Mouse (Mus musculus) heart, embryonic 14.5 days (tissue): ENCODE measurements around the gene Med24. TPM values are rescaled to one million over a fixed set of nuclear protein-coding genes. Genes with fewer than 3 reads are reported as not detected.
A peak's percentile ranks its signal among the peaks of the same experiment; 100 is the strongest.

Experiments
- ATAC-seq: fragments of 200-750 bp; cut with Nextera tagmentation; 2 replicates; pipeline ENCODE4 v1.8.0; 2017; ENCODE audit warnings: low read depth, moderate TSS enrichment; ENCODE audit not compliant: insufficient number of reproducible peaks, insufficient read depth, low FRiP score
- H3K27ac ChIP-seq, 2 experiments: fragments of 200-500 bp in 1 of 2; fragments of 300-500 bp in 1 of 2; sonication (generic) in 1 of 2; replicated peaks in 1 of 2; 2 replicates each; pipeline ENCODE4 v1.5.1; 2012 to 2014; ENCODE audit warnings: low read depth in 2 of 2, low read length in 2 of 2, control low read depth in 1 of 2, mild to moderate bottlenecking in 1 of 2, mixed read lengths in 1 of 2; ENCODE audit not compliant: control insufficient read depth in 1 of 2, insufficient read depth in 1 of 2
- H3K27me3 ChIP-seq: fragments of 300-500 bp; sonication (generic); 2 replicates; pipeline ENCODE4 v1.6.1; 2014; ENCODE audit warnings: mild to moderate bottlenecking, low read length, control low read depth; ENCODE audit not compliant: control insufficient read depth, insufficient read depth
- H3K36me3 ChIP-seq: fragments of 300-500 bp; sonication (generic); 2 replicates; pipeline ENCODE4 v1.6.1; 2014; ENCODE audit warnings: mild to moderate bottlenecking, control low read depth, low read length, mixed read lengths; ENCODE audit not compliant: control insufficient read depth, insufficient read depth
- H3K4me1 ChIP-seq, 2 experiments: fragments of 200-500 bp in 1 of 2; fragments of 300-500 bp in 1 of 2; sonication (generic) in 1 of 2; 2 replicates each; pipeline ENCODE4 v1.6.1; 2012 to 2014; ENCODE audit warnings: low read length in 2 of 2, control low read depth in 1 of 2, mixed read lengths in 1 of 2; ENCODE audit not compliant: control insufficient read depth in 2 of 2, insufficient read depth in 2 of 2
- H3K4me2 ChIP-seq: fragments of 300-500 bp; sonication (generic); 2 replicates; pipeline ENCODE4 v1.6.1; 2014; ENCODE audit warnings: mild to moderate bottlenecking, low read length
- H3K4me3 ChIP-seq, 2 experiments: fragments of 200-500 bp in 1 of 2; fragments of 300-500 bp in 1 of 2; sonication (generic) in 1 of 2; 2 replicates each; pipeline ENCODE4 v1.5.1; 2012 to 2014; ENCODE audit warnings: low read length in 2 of 2, mild to moderate bottlenecking in 2 of 2, control low read depth in 1 of 2, low read depth in 1 of 2, moderate library complexity in 1 of 2; ENCODE audit not compliant: control insufficient read depth in 1 of 2, insufficient read depth in 1 of 2
- H3K9ac ChIP-seq: fragments of 300-500 bp; sonication (generic); 2 replicates; pipeline ENCODE4 v1.6.1; 2014; ENCODE audit warnings: mild to moderate bottlenecking, low read length
- H3K9me3 ChIP-seq: fragments of 300-500 bp; sonication (generic); 2 replicates; pipeline ENCODE4 v1.6.1; 2016; ENCODE audit warnings: low read length, control low read depth; ENCODE audit not compliant: control insufficient read depth
- WGBS: fragments of 180-500 bp; shearing (Covaris S2); extraction: QIAGEN DNeasy Blood & Tissue Kit; methylation state at CpG from one replicate; pipeline ENCODE4 v1.1.7; 2014; 5-methylcytosine and 5-hydroxymethylcytosine counted together
- polyA plus RNA-seq: library from polyadenylated mRNA; unstranded; fragments of >200 nt; fragmentation: Nextera tagmentation; extraction: Ambion mirVana; gene quantifications from 2 replicates; pipeline ENCODE4 v1.2.1, GENCODE M21; 2014

Gene Med24
- polyA plus RNA-seq, 1 experiment from 2014 or later = 28.5 TPM

GRCm38 (mm10) chr11:98773635-98774295 lies 44.5 kb upstream of the Med24 start:
- H3K4me2 ChIP-seq = peak overlapping the region; percentile 91
- peaks cover 58 to 82% of the 10 kb centered on the region in 2 experiments for H3K4me1 ChIP-seq
- H3K27ac ChIP-seq = peak overlapping the region; percentile 97 to 98
- no peaks in the 10 kb centered on the region for H3K27me3 ChIP-seq
- peak; percentile 76 for ATAC-seq
- peaks cover 34% of the 10 kb centered on the region for H3K36me3 ChIP-seq
- under 1% methylated on average over 34 of the region's 37 CpGs for WGBS
- peak overlapping the region; percentile 57 to 60 for H3K4me3 ChIP-seq
- H3K9ac ChIP-seq = peak overlapping the region; percentile 81
- H3K9me3 ChIP-seq = no peaks in the 10 kb centered on the region

GRCm38 (mm10) chr11:98772667-98773171 lies 43.5 kb upstream of the Med24 start:
- Histone ChIP-seq H3K4me2 (peak overlapping the region; percentile 91), H3K4me1 (peaks cover 63 to 88% of the 10 kb centered on the region in 2 experiments), H3K36me3 (peaks cover 35% of the 10 kb centered on the region), H3K9me3 (no peaks in the 10 kb centered on the region), H3K9ac (peak overlapping the region; percentile 69), H3K4me3 (no peak overlapping the region; a peak in 2 of 4 replicates), H3K27ac (peak overlapping the region; percentile 97 to 98), H3K27me3 (no peaks in the 10 kb centered on the region)
- WGBS = 17% methylated on average over 8 of the region's 8 CpGs
- ATAC-seq = peak; percentile 31

GRCm38 (mm10) chr11:98771844-98772525 lies 42.8 kb upstream of the Med24 start:
- H3K36me3 ChIP-seq = peaks cover 35% of the 10 kb centered on the region
- WGBS = 45% methylated on average over 11 of the region's 11 CpGs
- ATAC-seq = no peak
- peak overlapping the region; percentile 97 to 98 for H3K27ac ChIP-seq
- H3K9me3 ChIP-seq = no peaks in the 10 kb centered on the region
- H3K4me2 ChIP-seq = peak overlapping the region; percentile 91
- H3K9ac ChIP-seq = peak overlapping the region; percentile 65
- peaks cover 64 to 88% of the 10 kb centered on the region in 2 experiments for H3K4me1 ChIP-seq
- H3K4me3 ChIP-seq = no peak overlapping the region; a peak in 2 of 4 replicates
- no peaks in the 10 kb centered on the region for H3K27me3 ChIP-seq

GRCm38 (mm10) chr11:98771131-98771530 lies 41.9 kb upstream of the Med24 start:
- Histone ChIP-seq H3K4me2 (no peak overlapping the region), H3K36me3 (peaks cover 35% of the 10 kb centered on the region), H3K9me3 (no peaks in the 10 kb centered on the region), H3K4me3 (no peak overlapping the region), H3K27ac (peak overlapping the region; percentile 97 to 98; a peak in 3 of 4 replicates), H3K4me1 (peaks cover 63 to 88% of the 10 kb centered on the region in 2 experiments), H3K27me3 (no peaks in the 10 kb centered on the region), H3K9ac (no peak overlapping the region; the same call in 1 of the 2 replicates)
- ATAC-seq = no peak
- 91% methylated on average over 18 of the region's 18 CpGs for WGBS

- 93% methylated on average over 26 of the region's 26 CpGs for WGBS
- H3K4me3 ChIP-seq = no peak overlapping the region
- peaks cover 64 to 88% of the 10 kb centered on the region in 2 experiments for H3K4me1 ChIP-seq
- H3K27ac ChIP-seq = peak overlapping the region in 1 of 2 experiments; percentile 94; a peak in 2 of 4 replicates
- H3K9me3 ChIP-seq = no peaks in the 10 kb centered on the region
- peaks cover 37% of the 10 kb centered on the region for H3K36me3 ChIP-seq
- H3K4me2 ChIP-seq = no peak overlapping the region
- no peaks in the 10 kb centered on the region for H3K27me3 ChIP-seq
- 0 out of 2 replicates have a peak overlapping the region, but pooled peaks have one; percentile 27 for H3K9ac ChIP-seq
- ATAC-seq = no peak
Measured at GRCm38 (mm10) chr11:98770096-98770975, 41.1 kb upstream of the Med24 start.

- Histone ChIP-seq H3K4me1 (peaks cover 62 to 87% of the 10 kb centered on the region in 2 experiments), H3K27me3 (no peaks in the 10 kb centered on the region), H3K4me3 (peak overlapping the region in 1 of 2 experiments; percentile 24; a peak in 1 of 4 replicates), H3K9me3 (no peaks in the 10 kb centered on the region), H3K27ac (peak overlapping the region; percentile 90 to 94), H3K9ac (peak overlapping the region; percentile 51; the same call in 1 of the 2 replicates), H3K36me3 (peaks cover 47% of the 10 kb centered on the region), H3K4me2 (peak overlapping the region; percentile 58)
- ATAC-seq = no peak
- WGBS = 63% methylated on average over 25 of the region's 25 CpGs
Measured at GRCm38 (mm10) chr11:98769007-98769954, 40.0 kb upstream of the Med24 start.
